Mouse (Mus musculus): ENCODE results near the gene Slc17a6.

DNA sequence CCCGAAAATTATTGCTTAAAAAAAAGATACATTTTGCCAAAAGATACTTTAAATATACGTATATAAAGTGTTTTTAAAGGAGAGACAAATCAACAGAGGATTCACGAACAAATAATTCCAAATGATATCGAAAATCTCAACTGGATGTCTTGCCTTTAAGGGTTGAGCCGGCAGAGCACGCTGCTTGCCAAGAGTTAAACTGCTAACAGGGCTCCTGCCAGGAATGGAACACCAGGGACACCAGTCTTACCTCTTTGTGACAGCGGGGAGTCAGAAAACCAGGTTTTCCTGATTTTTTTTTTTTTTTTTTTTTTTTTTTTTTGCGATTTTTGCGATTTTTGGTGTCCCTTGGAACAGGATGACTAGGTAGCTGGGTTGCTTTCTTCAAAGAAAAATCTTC lies 6.5 kb downstream of the Slc17a6 start:
- peak; percentile 28; the same call in 1 of the 2 replicates for TF ChIP-seq CTCF (IDR thresholded peaks at IDR 0.05; ENCODE audit: borderline replicate concordance, extremely low read depth, insufficient read depth, insufficient read length)
- TF ChIP-seq POLR2A (IDR thresholded peaks at IDR 0.05; ENCODE audit: borderline replicate concordance, extremely low read depth, insufficient read depth, insufficient read length, poor library complexity, severe bottlenecking): no peak
